In the genomic region with DNA sequence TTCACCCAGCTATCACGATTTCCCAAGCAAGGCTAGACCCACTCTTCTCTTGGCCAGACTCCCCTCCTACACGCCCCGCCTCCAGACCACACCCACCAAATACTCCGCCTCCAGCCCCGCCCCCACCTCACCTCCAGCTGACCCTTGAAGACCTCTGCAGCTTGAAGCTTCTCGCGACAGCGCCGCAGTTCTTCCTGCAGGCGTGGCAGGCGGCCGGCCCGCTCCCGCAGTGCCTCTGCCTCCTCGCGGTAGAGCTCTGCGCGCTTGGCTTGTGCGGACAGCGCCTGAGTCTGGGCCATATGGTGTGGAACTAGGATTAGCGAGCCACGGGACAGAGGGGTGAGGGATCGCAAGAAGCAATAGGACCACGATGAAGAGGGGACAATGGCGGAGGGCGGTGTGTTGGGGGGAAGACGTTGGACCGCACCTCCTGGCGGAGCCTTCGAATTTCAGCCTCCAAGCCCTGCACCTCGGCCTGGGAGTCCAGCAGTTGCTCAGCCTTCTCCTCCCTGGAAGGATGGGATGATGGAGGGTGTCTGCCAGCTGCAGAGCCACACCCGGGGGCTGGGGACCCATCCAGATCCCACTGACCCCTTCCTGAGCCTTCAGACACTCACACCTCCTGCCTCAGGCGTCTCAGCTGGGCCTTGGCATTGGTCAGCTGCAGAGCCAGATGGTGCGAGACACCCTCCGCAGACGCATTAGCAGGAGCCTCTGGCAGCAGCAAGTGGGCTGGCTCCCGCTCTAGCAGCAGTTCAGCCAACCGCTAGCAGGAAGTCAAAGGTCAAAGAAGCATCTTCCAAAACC, we compare ENCODE assay signal across 8 mouse cellular contexts. TPM values are rescaled to one million over a fixed set of nuclear protein-coding genes. Genes with fewer than 3 reads are reported as not detected.
DNase-seq lines count a peak whose midpoint lies in the region; ATAC-seq and TF ChIP-seq lines count a peak whose summit lies in the region.

No protein-coding gene starts in this region.

- no peaks in the 10 kb centered on the region for H3K27me3 ChIP-seq in ES-Bruce4 (ENCODE audit: control insufficient read depth, insufficient read depth, low read length, poor library complexity, severe bottlenecking)
- no peaks in the 10 kb centered on the region for H3K27me3 ChIP-seq in forebrain, embryonic 15.5 days
- no peaks in the 10 kb centered on the region for H3K27me3 ChIP-seq in intestine, embryonic 14.5 days (replicated peaks; ENCODE audit: control insufficient read depth, insufficient read depth, low read length)
- H3K27me3 ChIP-seq in lung, postnatal 0 days (replicated peaks; ENCODE audit: insufficient read depth, low read length): 0 out of 2 replicates have a peak, but pooled peaks cover 5% of the 10 kb centered on the region
- no peaks in the 10 kb centered on the region; the same call in 1 of the 2 replicates for H3K27me3 ChIP-seq in testis, adult 2 months (ENCODE audit: control insufficient read depth, insufficient read depth, low read length)

- H3K27ac ChIP-seq in ES-Bruce4 (ENCODE audit: insufficient read depth, low read length): no peak overlapping the region
- H3K27ac ChIP-seq in forebrain, embryonic 15.5 days (replicated peaks): no peak overlapping the region
- H3K27ac ChIP-seq in intestine, embryonic 14.5 days (ENCODE audit: low read depth): 0 out of 2 replicates have a peak overlapping the region, but pooled peaks have one; percentile 18
- no peak overlapping the region for H3K27ac ChIP-seq in lung, postnatal 0 days (ENCODE audit: low read length)
- H3K27ac ChIP-seq in testis, adult 2 months (ENCODE audit: control insufficient read depth, insufficient read depth, low read depth, low read length): no peak overlapping the region

- no peaks in the 10 kb centered on the region for H3K36me3 ChIP-seq in ES-Bruce4 (ENCODE audit: control insufficient read depth, insufficient read depth, low read length, poor library complexity, severe bottlenecking)
- H3K36me3 ChIP-seq in forebrain, embryonic 15.5 days: no peaks in the 10 kb centered on the region
- H3K36me3 ChIP-seq in intestine, embryonic 14.5 days (ENCODE audit: control insufficient read depth, insufficient read depth, low read length): no peaks in the 10 kb centered on the region
- H3K36me3 ChIP-seq in lung, postnatal 0 days (ENCODE audit: insufficient read depth, low read length): no peaks in the 10 kb centered on the region
- no peaks in the 10 kb centered on the region for H3K36me3 ChIP-seq in testis, adult 2 months (ENCODE audit: control insufficient read depth, insufficient read depth, low read length)

- no peaks in the 10 kb centered on the region for H3K4me1 ChIP-seq in ES-Bruce4 (ENCODE audit: control insufficient read depth, insufficient read depth, low read length)
- peaks cover 20% of the 10 kb centered on the region for H3K4me1 ChIP-seq in forebrain, embryonic 15.5 days
- peaks cover 13% of the 10 kb centered on the region for H3K4me1 ChIP-seq in intestine, embryonic 14.5 days (replicated peaks; ENCODE audit: control insufficient read depth, insufficient read depth, low read length)
- H3K4me1 ChIP-seq in lung, postnatal 0 days (ENCODE audit: insufficient read depth, low read depth, low read length): peaks cover 5% of the 10 kb centered on the region; the same call in 1 of the 2 replicates
- peaks cover 22% of the 10 kb centered on the region for H3K4me1 ChIP-seq in testis, adult 2 months (ENCODE audit: control insufficient read depth, insufficient read depth, low read length)

- DNase-seq in intestine, embryonic 14.5 days (ENCODE audit: low spot score): peak; percentile 87
- peak; percentile 86 for DNase-seq in lung, postnatal 0 days (ENCODE audit: low spot score)
- DNase-seq in adrenal gland, adult 2 months: no peak
- no peak for DNase-seq in urinary bladder, adult 2 months (ENCODE audit: low spot score)

- 0 out of 2 replicates have a peak, but pooled peaks have one; percentile 25 for TF ChIP-seq EP300 in ES-Bruce4 (IDR thresholded peaks at IDR 0.05; ENCODE audit: insufficient read depth, low read depth, low read length)
- TF ChIP-seq EP300 in lung, postnatal 0 days (IDR thresholded peaks at IDR 0.05): no peak

- H3K9me3 ChIP-seq in ES-Bruce4 (replicated peaks; ENCODE audit: control insufficient read depth, insufficient read depth, low read length, poor library complexity, severe bottlenecking): no peaks in the 10 kb centered on the region
- no peaks in the 10 kb centered on the region for H3K9me3 ChIP-seq in forebrain, embryonic 15.5 days
- no peaks in the 10 kb centered on the region for H3K9me3 ChIP-seq in intestine, embryonic 14.5 days (ENCODE audit: control insufficient read depth, low read length)
- no peaks in the 10 kb centered on the region for H3K9me3 ChIP-seq in lung, postnatal 0 days (ENCODE audit: low read length)

- peak overlapping the region; percentile 33 for H3K4me2 ChIP-seq in forebrain, embryonic 15.5 days (replicated peaks)
- H3K4me2 ChIP-seq in intestine, embryonic 14.5 days (ENCODE audit: low read length): peak overlapping the region; percentile 45
- H3K4me2 ChIP-seq in lung, postnatal 0 days (replicated peaks; ENCODE audit: low read depth, low read length): peak overlapping the region; percentile 33

- WGBS in forebrain, embryonic 15.5 days: 10% methylated on average over 38 of the region's 38 CpGs
- 6% methylated on average over 38 of the region's 38 CpGs for WGBS in intestine, embryonic 14.5 days
- 9% methylated on average over 35 of the region's 38 CpGs for WGBS in lung, postnatal 0 days

- peak overlapping the region; percentile 45 for H3K9ac ChIP-seq in ES-Bruce4 (ENCODE audit: low read depth, poor library complexity, severe bottlenecking)
- no peak overlapping the region for H3K9ac ChIP-seq in forebrain, embryonic 15.5 days (replicated peaks)
- H3K9ac ChIP-seq in intestine, embryonic 14.5 days (ENCODE audit: low read length): no peak overlapping the region
- H3K9ac ChIP-seq in lung, postnatal 0 days (replicated peaks; ENCODE audit: low read depth): no peak overlapping the region

- TF ChIP-seq CTCF in ES-Bruce4 (IDR thresholded peaks at IDR 0.05; ENCODE audit: low read depth, low read length): no peak
- TF ChIP-seq CTCF in lung, postnatal 0 days (IDR thresholded peaks at IDR 0.05): peak; percentile 62
- TF ChIP-seq CTCF in testis, adult 2 months (IDR thresholded peaks at IDR 0.05; ENCODE audit: control insufficient read depth, insufficient read depth, insufficient replicate concordance, low read depth, low read length): no peak

- peak overlapping the region; percentile 59 for H3K4me3 ChIP-seq in ES-Bruce4 (ENCODE audit: low read depth, low read length)
- peak overlapping the region; percentile 12 for H3K4me3 ChIP-seq in forebrain, embryonic 15.5 days
- peak overlapping the region; percentile 20 for H3K4me3 ChIP-seq in intestine, embryonic 14.5 days (ENCODE audit: low read depth, low read length)
- H3K4me3 ChIP-seq in lung, postnatal 0 days (ENCODE audit: low read depth, low read length): no peak overlapping the region
- H3K4me3 ChIP-seq in testis, adult 2 months (ENCODE audit: control insufficient read depth, low read depth, low read length): peak overlapping the region; percentile 6; the same call in 1 of the 2 replicates

- ATAC-seq in cerebellum, adult (ENCODE audit: insufficient number of reproducible peaks, low FRiP score, low TSS enrichment): peak; percentile 61; the same call in 1 of the 2 replicates
- ATAC-seq in forebrain, embryonic 15.5 days (replicated peaks): peak; percentile 30; the same call in 1 of the 2 replicates
- peak; percentile 61 for ATAC-seq in intestine, embryonic 14.5 days (replicated peaks; ENCODE audit: low FRiP score, low TSS enrichment, low read depth)
- peak; percentile 84 for ATAC-seq in lung, postnatal 0 days

- peak; percentile 54 for TF ChIP-seq POLR2A in ES-Bruce4 (IDR thresholded peaks at IDR 0.05; ENCODE audit: insufficient read depth, low read length)
- no peak for TF ChIP-seq POLR2A in testis, adult 2 months (IDR thresholded peaks at IDR 0.05; ENCODE audit: control insufficient read depth, low read depth, low read length)

RNA-seq across cellular contexts. Expression of a gene that starts 2.6 kb away (rescaled TPM):
- 1.1 and 1.9 TPM in 2 replicates for polyA plus RNA-seq in ES-Bruce4 (2011; ENCODE audit: insufficient read depth, insufficient read length, low read depth, missing spikeins)
- 0.40 and 0.71 TPM in 2 replicates for polyA plus RNA-seq in forebrain, embryonic 15.5 days (2015; fragmentation: Nextera tagmentation; extraction: Ambion mirVana)
- polyA plus RNA-seq in intestine, embryonic 14.5 days (2014; fragmentation: Nextera tagmentation; extraction: Ambion mirVana): 0.85 and 1.0 TPM in 2 replicates
- 2.9 and 6.3 TPM in 2 replicates for polyA plus RNA-seq in lung, postnatal 0 days (2015; fragmentation: Nextera tagmentation; extraction: Ambion mirVana)
- 33.5 and 39.8 TPM in 2 replicates for polyA plus RNA-seq in testis, adult 2 months (2012; rRNA removed)
- total RNA-seq in adrenal gland, adult 2 months (2021): 1 to 10 TPM; 1.9 to 2.1 TPM
- 3.2 and 4.3 TPM in 2 replicates for polyA plus RNA-seq in adrenal gland, adult 2 months (2012; rRNA removed)
- polyA plus RNA-seq in urinary bladder, adult 2 months (2012; rRNA removed): 2.5 and 3.2 TPM in 2 replicates

RNA-seq across cellular contexts. Expression of a gene that starts 15.0 kb away (rescaled TPM):
- 4.5 and 5.2 TPM in 2 replicates for polyA plus RNA-seq in ES-Bruce4 (2011; ENCODE audit: insufficient read depth, insufficient read length, low read depth, missing spikeins)
- 7.1 and 7.7 TPM in 2 replicates for polyA plus RNA-seq in forebrain, embryonic 15.5 days (2015; fragmentation: Nextera tagmentation; extraction: Ambion mirVana)
- polyA plus RNA-seq in intestine, embryonic 14.5 days (2014; fragmentation: Nextera tagmentation; extraction: Ambion mirVana): 18.9 and 20.3 TPM in 2 replicates
- 36.7 and 40.6 TPM in 2 replicates for polyA plus RNA-seq in lung, postnatal 0 days (2015; fragmentation: Nextera tagmentation; extraction: Ambion mirVana)
- polyA plus RNA-seq in testis, adult 2 months (2012; rRNA removed): 12.5 and 16.4 TPM in 2 replicates
- 10 to 100 TPM; 18.1 to 32.3 TPM for total RNA-seq in adrenal gland, adult 2 months (2021)
- polyA plus RNA-seq in adrenal gland, adult 2 months (2012; rRNA removed): 48.2 and 49.8 TPM in 2 replicates
- polyA plus RNA-seq in urinary bladder, adult 2 months (2012; rRNA removed): 34.6 and 37.5 TPM in 2 replicates

RNA-seq across cellular contexts. Expression of a gene that starts 54.1 kb away (rescaled TPM):
- polyA plus RNA-seq in ES-Bruce4 (2011; ENCODE audit: insufficient read depth, insufficient read length, low read depth, missing spikeins): 109 and 112 TPM in 2 replicates
- 116 and 125 TPM in 2 replicates for polyA plus RNA-seq in forebrain, embryonic 15.5 days (2015; fragmentation: Nextera tagmentation; extraction: Ambion mirVana)
- 136 and 150 TPM in 2 replicates for polyA plus RNA-seq in intestine, embryonic 14.5 days (2014; fragmentation: Nextera tagmentation; extraction: Ambion mirVana)
- polyA plus RNA-seq in lung, postnatal 0 days (2015; fragmentation: Nextera tagmentation; extraction: Ambion mirVana): 89.0 and 93.3 TPM in 2 replicates
- 52.9 and 64.6 TPM in 2 replicates for polyA plus RNA-seq in testis, adult 2 months (2012; rRNA removed)
- total RNA-seq in adrenal gland, adult 2 months (2021): 100 to 1,000 TPM; 103 to 118 TPM
- polyA plus RNA-seq in adrenal gland, adult 2 months (2012; rRNA removed): 197 and 206 TPM in 2 replicates
- polyA plus RNA-seq in urinary bladder, adult 2 months (2012; rRNA removed): 114 and 126 TPM in 2 replicates

RNA-seq across cellular contexts. Expression of a gene that starts 54.5 kb away (rescaled TPM):
- 56.4 and 66.9 TPM in 2 replicates for polyA plus RNA-seq in ES-Bruce4 (2011; ENCODE audit: insufficient read depth, insufficient read length, low read depth, missing spikeins)
- 231 and 241 TPM in 2 replicates for polyA plus RNA-seq in forebrain, embryonic 15.5 days (2015; fragmentation: Nextera tagmentation; extraction: Ambion mirVana)
- polyA plus RNA-seq in intestine, embryonic 14.5 days (2014; fragmentation: Nextera tagmentation; extraction: Ambion mirVana): 116 and 139 TPM in 2 replicates
- 437 and 450 TPM in 2 replicates for polyA plus RNA-seq in lung, postnatal 0 days (2015; fragmentation: Nextera tagmentation; extraction: Ambion mirVana)
- 120 and 133 TPM in 2 replicates for polyA plus RNA-seq in testis, adult 2 months (2012; rRNA removed)
- total RNA-seq in adrenal gland, adult 2 months (2021): 100 to 1,000 TPM; 297 to 298 TPM
- 90.2 and 91.2 TPM in 2 replicates for polyA plus RNA-seq in adrenal gland, adult 2 months (2012; rRNA removed)
- polyA plus RNA-seq in urinary bladder, adult 2 months (2012; rRNA removed): 308 and 425 TPM in 2 replicates

Comparison
In these comparisons a context has a peak if more than half of its experiments do, and no peak if none do; other contexts are left out.
1. ATAC-seq: peak in every context shown above with its lines; median percentile 84 in lung, postnatal 0 days; 61 in cerebellum, adult; 61 in intestine, embryonic 14.5 days; 30 in forebrain, embryonic 15.5 days.
2. DNase-seq: peak in intestine, embryonic 14.5 days (single experiment) and lung, postnatal 0 days (single experiment); none in adrenal gland, adult 2 months (single experiment) and urinary bladder, adult 2 months (single experiment).
3. Peak in every context shown above with its lines, with median percentiles within 50 percentile points of each other: H3K4me2 ChIP-seq.